Comparison of ENCODE assay signal across 7 mouse cellular contexts in genomic region chr6:83142211-83142731, GRCm38 (mm10). TPM values are rescaled to one million over a fixed set of nuclear protein-coding genes. Genes with fewer than 3 reads are reported as not detected.
DNase-seq lines count a peak whose midpoint lies in the region; ATAC-seq lines count a peak whose summit lies in the region.

No protein-coding gene starts in this region.

- WGBS in forebrain, embryonic 16.5 days = 4% methylated on average over 41 of the region's 41 CpGs
- 5% methylated on average over 41 of the region's 41 CpGs for WGBS in kidney, embryonic 16.5 days
- under 1% methylated on average over 41 of the region's 41 CpGs for WGBS in midbrain, embryonic 10.5 days
- 10% methylated on average over 41 of the region's 41 CpGs for WGBS in stomach, embryonic 16.5 days

- H3K4me3 ChIP-seq in forebrain, embryonic 16.5 days (replicated peaks; ENCODE audit: low read length) = peak overlapping the region; percentile 39
- peak overlapping the region; percentile 39 for H3K4me3 ChIP-seq in kidney, embryonic 16.5 days (ENCODE audit: low read length)
- peak overlapping the region; percentile 54 for H3K4me3 ChIP-seq in midbrain, embryonic 10.5 days
- H3K4me3 ChIP-seq in stomach, embryonic 16.5 days (replicated peaks; ENCODE audit: low read length) = peak overlapping the region; percentile 30

- no peak overlapping the region for H3K27ac ChIP-seq in forebrain, embryonic 16.5 days (ENCODE audit: low read length)
- no peak overlapping the region for H3K27ac ChIP-seq in kidney, embryonic 16.5 days (ENCODE audit: low read length)
- peak overlapping the region; percentile 79 for H3K27ac ChIP-seq in midbrain, embryonic 10.5 days (replicated peaks)
- peak overlapping the region; percentile 61 for H3K27ac ChIP-seq in stomach, embryonic 16.5 days (ENCODE audit: low read length)

- peak; percentile 37 for ATAC-seq in forebrain, embryonic 16.5 days
- ATAC-seq in kidney, embryonic 16.5 days (ENCODE audit: low FRiP score, low TSS enrichment) = no peak
- no peak for ATAC-seq in stomach, embryonic 16.5 days (ENCODE audit: insufficient read depth, low FRiP score)

- DNase-seq in thymus, postnatal 14 days = peak; percentile 40
- DNase-seq in thymus, postnatal 0 days (ENCODE audit: low spot score) = no peak
- DNase-seq in midbrain, embryonic 10.5 days (ENCODE audit: low spot score) = peak; percentile 39
- DNase-seq in thymus, adult 18-20 months = no peak

- H3K27me3 ChIP-seq in forebrain, embryonic 16.5 days (replicated peaks; ENCODE audit: control insufficient read depth, insufficient read depth, low read length) = peaks cover 2% of the 10 kb centered on the region
- H3K27me3 ChIP-seq in kidney, embryonic 16.5 days (ENCODE audit: insufficient read depth, low read length) = no peaks in the 10 kb centered on the region
- H3K27me3 ChIP-seq in midbrain, embryonic 10.5 days (ENCODE audit: low read depth, poor library complexity, severe bottlenecking) = peaks cover 14% of the 10 kb centered on the region
- H3K27me3 ChIP-seq in stomach, embryonic 16.5 days (ENCODE audit: control insufficient read depth, insufficient read depth, low read length) = no peaks in the 10 kb centered on the region

- peaks cover 17% of the 10 kb centered on the region for H3K4me1 ChIP-seq in forebrain, embryonic 16.5 days (replicated peaks; ENCODE audit: control insufficient read depth, insufficient read depth, low read length)
- peaks cover 29% of the 10 kb centered on the region for H3K4me1 ChIP-seq in kidney, embryonic 16.5 days (ENCODE audit: insufficient read depth, low read length)
- H3K4me1 ChIP-seq in midbrain, embryonic 10.5 days = peaks cover 61% of the 10 kb centered on the region
- peaks cover 28% of the 10 kb centered on the region for H3K4me1 ChIP-seq in stomach, embryonic 16.5 days (ENCODE audit: control insufficient read depth, insufficient read depth, low read length)

- no peaks in the 10 kb centered on the region for H3K9me3 ChIP-seq in forebrain, embryonic 16.5 days (ENCODE audit: control insufficient read depth, low read length)
- H3K9me3 ChIP-seq in kidney, embryonic 16.5 days (ENCODE audit: low read length) = no peaks in the 10 kb centered on the region
- H3K9me3 ChIP-seq in midbrain, embryonic 10.5 days (replicated peaks) = no peaks in the 10 kb centered on the region
- no peaks in the 10 kb centered on the region for H3K9me3 ChIP-seq in stomach, embryonic 16.5 days (replicated peaks; ENCODE audit: control insufficient read depth, low read length)

- H3K4me2 ChIP-seq in forebrain, embryonic 16.5 days (ENCODE audit: low read length) = peak overlapping the region; percentile 72
- H3K4me2 ChIP-seq in kidney, embryonic 16.5 days (replicated peaks; ENCODE audit: low read depth, low read length) = peak overlapping the region; percentile 66
- H3K4me2 ChIP-seq in stomach, embryonic 16.5 days (ENCODE audit: low read depth, low read length) = peak overlapping the region; percentile 57

- peak overlapping the region; percentile 64 for H3K9ac ChIP-seq in forebrain, embryonic 16.5 days (replicated peaks; ENCODE audit: low read depth, low read length)
- H3K9ac ChIP-seq in kidney, embryonic 16.5 days (replicated peaks; ENCODE audit: low read length) = peak overlapping the region; percentile 73
- peak overlapping the region; percentile 64 for H3K9ac ChIP-seq in stomach, embryonic 16.5 days (ENCODE audit: low read length)

- no peaks in the 10 kb centered on the region for H3K36me3 ChIP-seq in forebrain, embryonic 16.5 days (ENCODE audit: control insufficient read depth, insufficient read depth)
- H3K36me3 ChIP-seq in kidney, embryonic 16.5 days (ENCODE audit: insufficient read depth, low read length) = peaks cover 4% of the 10 kb centered on the region; the same call in 1 of the 2 replicates
- peaks cover 24% of the 10 kb centered on the region for H3K36me3 ChIP-seq in midbrain, embryonic 10.5 days
- H3K36me3 ChIP-seq in stomach, embryonic 16.5 days (ENCODE audit: control insufficient read depth, insufficient read depth, low read length) = 0 out of 2 replicates have a peak, but pooled peaks cover 2% of the 10 kb centered on the region

RNA-seq across cellular contexts. Expression of gene Rtkn, which starts 7.0 kb away (rescaled TPM):
- polyA plus RNA-seq in thymus, postnatal 0 days (2015; fragmentation: Nextera tagmentation; extraction: Ambion mirVana) = 29.1 and 30.9 TPM in 2 replicates
- polyA plus RNA-seq in forebrain, embryonic 16.5 days (2015; fragmentation: Nextera tagmentation; extraction: Ambion mirVana) = 6.9 and 7.4 TPM in 2 replicates
- polyA plus RNA-seq in kidney, embryonic 16.5 days (2015; fragmentation: Nextera tagmentation; extraction: Ambion mirVana) = 43.0 and 43.9 TPM in 2 replicates
- polyA plus RNA-seq in midbrain, embryonic 10.5 days (2016; fragmentation: Nextera tagmentation; extraction: Ambion mirVana) = 35.3 and 39.7 TPM in 2 replicates
- 39.7 and 42.8 TPM in 2 replicates for polyA plus RNA-seq in stomach, embryonic 16.5 days (2015; fragmentation: Nextera tagmentation; extraction: Ambion mirVana)

RNA-seq across cellular contexts. Expression of gene Wdr54, which starts 13.9 kb away (rescaled TPM):
- polyA plus RNA-seq in thymus, postnatal 0 days (2015; fragmentation: Nextera tagmentation; extraction: Ambion mirVana) = 0.67 and 0.95 TPM in 2 replicates
- 18.2 and 21.7 TPM in 2 replicates for polyA plus RNA-seq in forebrain, embryonic 16.5 days (2015; fragmentation: Nextera tagmentation; extraction: Ambion mirVana)
- 7.7 and 8.0 TPM in 2 replicates for polyA plus RNA-seq in kidney, embryonic 16.5 days (2015; fragmentation: Nextera tagmentation; extraction: Ambion mirVana)
- 13.0 and 14.6 TPM in 2 replicates for polyA plus RNA-seq in midbrain, embryonic 10.5 days (2016; fragmentation: Nextera tagmentation; extraction: Ambion mirVana)
- 4.1 and 5.0 TPM in 2 replicates for polyA plus RNA-seq in stomach, embryonic 16.5 days (2015; fragmentation: Nextera tagmentation; extraction: Ambion mirVana)

RNA-seq across cellular contexts. Expression of gene 1700003E16Rik, which starts 13.9 kb away (rescaled TPM):
- polyA plus RNA-seq in thymus, postnatal 0 days (2015; fragmentation: Nextera tagmentation; extraction: Ambion mirVana) = 0.21 and 0.44 TPM in 2 replicates
- polyA plus RNA-seq in forebrain, embryonic 16.5 days (2015; fragmentation: Nextera tagmentation; extraction: Ambion mirVana) = 7.8 and 9.4 TPM in 2 replicates
- 2.6 and 2.8 TPM in 2 replicates for polyA plus RNA-seq in kidney, embryonic 16.5 days (2015; fragmentation: Nextera tagmentation; extraction: Ambion mirVana)
- 1.9 and 2.0 TPM in 2 replicates for polyA plus RNA-seq in midbrain, embryonic 10.5 days (2016; fragmentation: Nextera tagmentation; extraction: Ambion mirVana)
- polyA plus RNA-seq in stomach, embryonic 16.5 days (2015; fragmentation: Nextera tagmentation; extraction: Ambion mirVana) = 2.1 and 2.2 TPM in 2 replicates

RNA-seq across cellular contexts. Expression of gene Ino80b, which starts 17.0 kb away (rescaled TPM):
- 17.7 and 17.9 TPM in 2 replicates for polyA plus RNA-seq in thymus, postnatal 0 days (2015; fragmentation: Nextera tagmentation; extraction: Ambion mirVana)
- polyA plus RNA-seq in forebrain, embryonic 16.5 days (2015; fragmentation: Nextera tagmentation; extraction: Ambion mirVana) = 11.4 and 14.4 TPM in 2 replicates
- polyA plus RNA-seq in kidney, embryonic 16.5 days (2015; fragmentation: Nextera tagmentation; extraction: Ambion mirVana) = 14.2 TPM in 2 replicates
- 18.2 and 18.7 TPM in 2 replicates for polyA plus RNA-seq in midbrain, embryonic 10.5 days (2016; fragmentation: Nextera tagmentation; extraction: Ambion mirVana)
- polyA plus RNA-seq in stomach, embryonic 16.5 days (2015; fragmentation: Nextera tagmentation; extraction: Ambion mirVana) = 7.9 and 8.4 TPM in 2 replicates

RNA-seq across cellular contexts. Expression of gene Wbp1, which starts 20.9 kb away (rescaled TPM):
- polyA plus RNA-seq in thymus, postnatal 0 days (2015; fragmentation: Nextera tagmentation; extraction: Ambion mirVana) = 69.7 and 71.1 TPM in 2 replicates
- 209 and 228 TPM in 2 replicates for polyA plus RNA-seq in forebrain, embryonic 16.5 days (2015; fragmentation: Nextera tagmentation; extraction: Ambion mirVana)
- 159 and 160 TPM in 2 replicates for polyA plus RNA-seq in kidney, embryonic 16.5 days (2015; fragmentation: Nextera tagmentation; extraction: Ambion mirVana)
- 138 and 180 TPM in 2 replicates for polyA plus RNA-seq in midbrain, embryonic 10.5 days (2016; fragmentation: Nextera tagmentation; extraction: Ambion mirVana)
- 87.9 and 93.8 TPM in 2 replicates for polyA plus RNA-seq in stomach, embryonic 16.5 days (2015; fragmentation: Nextera tagmentation; extraction: Ambion mirVana)

Comparison
In these comparisons a context has a peak if more than half of its experiments do, and no peak if none do; other contexts are left out.
1. DNase-seq: peak in thymus, postnatal 14 days (single experiment) and midbrain, embryonic 10.5 days (single experiment); none in thymus, postnatal 0 days (single experiment) and thymus, adult 18-20 months (0 of 2).
2. H3K27ac ChIP-seq: peak in midbrain, embryonic 10.5 days (single experiment) and stomach, embryonic 16.5 days (single experiment); none in forebrain, embryonic 16.5 days (single experiment) and kidney, embryonic 16.5 days (single experiment).
3. Peak in every context shown above with its lines, with median percentiles within 50 percentile points of each other: H3K4me2 ChIP-seq, H3K4me3 ChIP-seq and H3K9ac ChIP-seq.